Mouse (Mus musculus) forebrain, embryonic 13.5 days (tissue): ENCODE data around the gene Zfp663. TPM values are rescaled to one million over a fixed set of nuclear protein-coding genes. Genes with fewer than 3 reads are reported as not detected.

ENCODE experiments used
- ATAC-seq: fragments of 200-750 bp; cut with Nextera tagmentation; 2 replicates; pipeline ENCODE4 v1.8.0; 2017
- H3K27ac ChIP-seq: fragments of 300-500 bp; sonication (generic); 2 replicates; pipeline ENCODE4 v1.5.1; 2015; ENCODE audit warnings: inconsistent platforms, mild to moderate bottlenecking, moderate library complexity
- H3K27me3 ChIP-seq: fragments of 300-500 bp; sonication (generic); 2 replicates; pipeline ENCODE4 v1.6.1; 2015; ENCODE audit warnings: mild to moderate bottlenecking, inconsistent platforms
- H3K36me3 ChIP-seq: fragments of 300-500 bp; sonication (generic); 2 replicates; pipeline ENCODE4 v1.6.1; 2015; ENCODE audit warnings: mild to moderate bottlenecking, inconsistent platforms; ENCODE audit not compliant: poor library complexity, severe bottlenecking
- H3K4me1 ChIP-seq: fragments of 300-500 bp; sonication (generic); 2 replicates; pipeline ENCODE4 v1.6.1; 2015; ENCODE audit warnings: inconsistent platforms
- H3K4me2 ChIP-seq: fragments of 300-500 bp; sonication (generic); 2 replicates; pipeline ENCODE4 v1.6.1; 2015; ENCODE audit warnings: inconsistent platforms, mild to moderate bottlenecking, moderate library complexity
- H3K4me3 ChIP-seq: fragments of 300-500 bp; sonication (generic); 2 replicates; pipeline ENCODE4 v1.5.1; 2015; ENCODE audit warnings: mild to moderate bottlenecking, inconsistent platforms
- H3K9ac ChIP-seq: fragments of 300-500 bp; sonication (generic); 2 replicates; pipeline ENCODE4 v1.6.1; 2015; ENCODE audit warnings: mild to moderate bottlenecking, inconsistent platforms
- H3K9me3 ChIP-seq: fragments of 300-500 bp; sonication (generic); replicated peaks from 2 replicates; pipeline ENCODE4 v1.6.1; 2016; ENCODE audit warnings: inconsistent platforms
- WGBS: fragments of 180-500 bp; shearing (Covaris S2); methylation state at CpG from one replicate; pipeline ENCODE4 v1.1.7; 2015; 5-methylcytosine and 5-hydroxymethylcytosine counted together
- polyA plus RNA-seq: library from polyadenylated mRNA; unstranded; fragments of >200 nt; fragmentation: Nextera tagmentation; extraction: Ambion mirVana; gene quantifications from 2 replicates; pipeline ENCODE4 v1.2.1, GENCODE M21; 2015

The Zfp663 gene
- polyA plus RNA-seq, 1 experiment from 2014 or later, result 5.7 TPM

DNA sequence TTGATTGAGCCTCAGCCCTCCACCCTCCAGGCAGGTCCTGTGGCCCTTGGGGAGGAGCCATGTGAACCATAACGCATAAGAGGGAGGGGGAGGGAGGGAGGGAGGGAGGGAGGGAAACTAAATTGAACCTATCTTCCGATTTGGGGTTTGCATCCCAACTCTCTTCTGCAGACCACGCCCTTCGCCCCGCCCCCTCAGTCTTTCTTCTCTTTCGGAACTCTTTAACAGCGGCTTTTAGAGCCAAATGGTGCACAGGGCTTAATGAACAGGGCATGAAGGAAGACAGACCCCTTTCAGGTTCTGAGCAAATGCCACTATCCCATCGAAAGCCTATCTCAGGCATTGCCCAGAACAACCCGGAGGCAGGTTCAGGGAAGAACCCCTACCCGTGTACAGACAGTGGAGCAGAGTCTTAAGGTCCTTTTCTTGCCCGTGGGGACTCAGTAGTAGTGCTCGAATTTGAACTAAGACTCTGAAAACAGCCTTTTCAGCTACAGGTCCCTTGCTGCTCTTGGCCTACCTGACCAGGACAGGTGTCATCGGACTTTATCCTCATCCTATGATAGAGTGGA, 575 bp downstream of the Zfp663 start:
- H3K9ac ChIP-seq, result peak overlapping the region; percentile 83
- under 1% methylated on average over 13 of the region's 13 CpGs for WGBS
- H3K36me3 ChIP-seq, result no peaks in the 10 kb centered on the region
- H3K4me2 ChIP-seq, result peak overlapping the region; percentile 86
- H3K27ac ChIP-seq, result peak overlapping the region; percentile 81
- peak; percentile 52 for ATAC-seq
- no peaks in the 10 kb centered on the region for H3K27me3 ChIP-seq
- H3K4me3 ChIP-seq, result peak overlapping the region; percentile 54
- H3K9me3 ChIP-seq, result no peaks in the 10 kb centered on the region
- peaks cover 23% of the 10 kb centered on the region for H3K4me1 ChIP-seq

GRCm38 (mm10) chr2:165367047-165367520, 1.4 kb downstream of the Zfp663 start:
- Histone ChIP-seq H3K27ac (no peak overlapping the region), H3K9me3 (no peaks in the 10 kb centered on the region), H3K4me1 (peaks cover 21% of the 10 kb centered on the region), H3K27me3 (no peaks in the 10 kb centered on the region), H3K4me3 (no peak overlapping the region), H3K36me3 (no peaks in the 10 kb centered on the region), H3K4me2 (peak overlapping the region; percentile 86), H3K9ac (no peak overlapping the region)
- no peak for ATAC-seq
- 14% methylated on average over 5 of the region's 8 CpGs for WGBS

DNA sequence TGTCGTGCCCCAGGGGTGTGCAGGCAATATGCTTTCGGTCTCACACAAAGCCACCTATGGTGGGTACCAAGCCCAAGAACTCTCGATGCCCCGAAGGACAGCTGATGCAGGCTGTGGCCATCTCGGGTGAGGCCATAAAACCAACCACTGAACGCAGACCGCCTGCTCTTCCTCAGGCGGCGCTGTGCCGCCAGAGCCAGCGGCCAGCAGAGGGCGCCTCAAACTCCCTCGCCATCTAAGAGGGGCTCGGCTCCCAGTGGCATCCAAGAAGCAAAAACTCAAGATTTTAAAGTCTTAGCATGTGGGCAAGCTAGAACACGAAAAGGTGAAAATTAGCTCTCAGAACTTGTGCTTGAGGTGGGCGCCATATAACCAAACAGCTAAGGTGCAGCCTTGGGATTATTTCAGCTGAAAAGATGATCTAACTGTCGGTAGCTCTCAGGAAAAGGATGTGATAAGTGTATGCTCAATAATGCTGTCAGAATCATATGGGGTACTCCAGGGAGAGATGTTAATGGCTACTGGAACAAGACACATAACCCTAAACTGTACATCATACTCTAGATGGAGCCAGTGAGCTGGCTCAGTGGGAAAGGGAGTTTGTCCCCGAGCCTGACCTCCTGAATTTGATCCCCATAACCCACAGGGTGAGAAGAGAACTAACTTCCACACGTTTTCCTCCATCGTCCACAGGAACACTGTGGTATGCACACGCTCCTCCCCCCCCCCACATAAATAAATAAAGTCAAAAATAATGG, 4.0 kb downstream of the Zfp663 start:
- WGBS, result 15% methylated on average over 21 of the region's 21 CpGs
- Histone ChIP-seq H3K36me3 (no peaks in the 10 kb centered on the region), H3K4me2 (peak overlapping the region; percentile 36), H3K9me3 (no peaks in the 10 kb centered on the region), H3K9ac (no peak overlapping the region), H3K4me3 (no peak overlapping the region), H3K27ac (no peak overlapping the region), H3K27me3 (no peaks in the 10 kb centered on the region), H3K4me1 (peaks cover 21% of the 10 kb centered on the region)
- ATAC-seq, result peak; percentile 39; the same call in 1 of the 2 replicates

GRCm38 (mm10) chr2:165363282-165363681, 5.2 kb downstream of the Zfp663 start:
- Histone ChIP-seq H3K36me3 (no peaks in the 10 kb centered on the region), H3K4me1 (peaks cover 14% of the 10 kb centered on the region), H3K9ac (no peak overlapping the region), H3K4me3 (no peak overlapping the region), H3K27me3 (no peaks in the 10 kb centered on the region), H3K27ac (no peak overlapping the region), H3K4me2 (no peak overlapping the region), H3K9me3 (no peaks in the 10 kb centered on the region)
- WGBS, result 90% methylated on average over 6 of the region's 6 CpGs
- no peak for ATAC-seq

DNA sequence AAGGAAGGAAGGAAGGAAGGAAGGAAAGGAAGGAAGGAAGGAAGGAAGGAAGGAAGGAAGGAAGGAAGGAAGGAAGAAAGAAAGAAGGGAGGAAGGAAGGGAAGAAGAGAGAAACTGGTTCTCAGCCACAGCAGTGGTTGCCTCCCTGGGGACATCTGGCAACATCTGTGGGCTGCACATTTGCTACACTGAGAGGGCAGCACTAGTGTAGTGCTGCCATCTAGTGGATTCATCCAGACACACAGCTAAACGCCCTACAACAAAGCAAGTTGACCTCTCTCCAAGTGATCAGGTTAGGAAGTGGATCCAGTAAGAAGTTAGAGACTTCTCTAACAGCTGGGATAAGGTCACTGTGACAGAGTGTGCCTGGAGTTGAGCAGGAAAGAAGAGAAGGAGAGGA, 7.7 kb downstream of the Zfp663 start:
- H3K27ac ChIP-seq, result no peak overlapping the region
- peaks cover 1% of the 10 kb centered on the region; the same call in 1 of the 2 replicates for H3K36me3 ChIP-seq
- H3K27me3 ChIP-seq, result no peaks in the 10 kb centered on the region
- H3K9me3 ChIP-seq, result no peaks in the 10 kb centered on the region
- 0% methylated on average over 1 of the region's 1 CpGs for WGBS
- H3K4me1 ChIP-seq, result no peaks in the 10 kb centered on the region
- no peak overlapping the region for H3K9ac ChIP-seq
- no peak; the same call in 1 of the 2 replicates for ATAC-seq
- H3K4me2 ChIP-seq, result no peak overlapping the region
- no peak overlapping the region for H3K4me3 ChIP-seq

DNA sequence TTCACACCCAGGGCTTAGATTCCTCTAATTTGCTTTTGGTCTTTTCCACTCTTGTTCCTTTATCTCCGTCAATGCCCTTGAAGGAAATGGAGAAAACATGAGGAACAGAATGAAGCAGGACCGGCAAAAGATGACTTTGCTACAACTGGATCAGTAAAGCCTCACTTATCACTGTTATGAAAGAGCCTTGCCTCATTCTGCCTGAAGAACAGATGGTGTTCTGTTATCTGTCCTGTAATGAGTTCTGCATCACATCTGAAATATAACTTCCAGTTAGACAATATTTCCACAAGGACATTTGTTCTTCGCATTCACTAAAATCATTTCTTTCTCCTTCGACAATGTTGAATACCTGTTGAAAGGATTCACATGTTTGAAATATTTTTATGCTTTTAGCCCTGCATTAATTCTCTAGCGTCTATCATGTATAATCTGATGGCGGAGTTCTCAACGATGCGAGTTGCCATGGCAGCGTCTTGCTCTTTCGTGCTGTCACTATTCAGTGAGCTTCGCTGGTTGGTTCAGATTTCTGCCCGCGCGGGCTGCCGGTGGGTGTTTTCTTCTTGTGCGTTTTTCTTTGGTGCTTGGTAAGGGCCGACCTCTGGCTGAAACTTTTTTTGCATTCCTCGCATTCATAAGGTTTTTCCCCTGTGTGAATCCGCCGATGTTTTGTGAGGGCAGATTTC, 16.6 kb downstream of the Zfp663 start:
- peaks cover 29% of the 10 kb centered on the region for H3K36me3 ChIP-seq
- no peak for ATAC-seq
- no peak overlapping the region for H3K4me2 ChIP-seq
- no peak overlapping the region for H3K27ac ChIP-seq
- H3K9me3 ChIP-seq, result peaks cover 26% of the 10 kb centered on the region
- 92% methylated on average over 20 of the region's 20 CpGs for WGBS
- H3K9ac ChIP-seq, result no peak overlapping the region
- no peak overlapping the region for H3K4me3 ChIP-seq
- H3K4me1 ChIP-seq, result 0 out of 2 replicates have a peak, but pooled peaks cover 5% of the 10 kb centered on the region
- H3K27me3 ChIP-seq, result no peaks in the 10 kb centered on the region

DNA sequence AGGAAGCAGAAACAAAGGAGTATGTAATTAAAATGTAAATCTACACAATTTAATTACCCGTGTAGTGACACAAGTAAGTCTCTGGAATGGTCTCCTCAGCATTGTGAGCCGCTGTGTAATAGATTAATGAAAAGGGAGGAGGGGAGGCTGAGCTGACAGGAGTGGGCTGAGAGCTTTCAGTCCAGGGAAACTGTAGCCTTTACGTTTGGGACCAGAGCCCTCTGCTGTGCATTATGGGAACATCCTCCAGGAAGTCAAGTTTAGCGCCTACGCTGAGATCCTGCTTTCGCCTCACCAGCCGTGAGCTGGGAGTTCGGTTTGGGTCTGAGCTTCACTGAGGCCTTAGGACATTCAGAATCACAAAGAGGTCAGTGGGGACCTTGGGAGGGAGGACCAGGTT, 19.1 kb downstream of the Zfp663 start:
- H3K9me3 ChIP-seq, result peaks cover 26% of the 10 kb centered on the region
- H3K27ac ChIP-seq, result no peak overlapping the region
- H3K4me3 ChIP-seq, result no peak overlapping the region
- no peak overlapping the region for H3K9ac ChIP-seq
- WGBS, result 21% methylated on average over 8 of the region's 8 CpGs
- H3K4me2 ChIP-seq, result no peak overlapping the region
- 0 out of 2 replicates have a peak, but pooled peaks cover 5% of the 10 kb centered on the region for H3K4me1 ChIP-seq
- peaks cover 25% of the 10 kb centered on the region for H3K36me3 ChIP-seq
- ATAC-seq, result peak; percentile 74; the same call in 1 of the 2 replicates
- no peaks in the 10 kb centered on the region for H3K27me3 ChIP-seq

DNA sequence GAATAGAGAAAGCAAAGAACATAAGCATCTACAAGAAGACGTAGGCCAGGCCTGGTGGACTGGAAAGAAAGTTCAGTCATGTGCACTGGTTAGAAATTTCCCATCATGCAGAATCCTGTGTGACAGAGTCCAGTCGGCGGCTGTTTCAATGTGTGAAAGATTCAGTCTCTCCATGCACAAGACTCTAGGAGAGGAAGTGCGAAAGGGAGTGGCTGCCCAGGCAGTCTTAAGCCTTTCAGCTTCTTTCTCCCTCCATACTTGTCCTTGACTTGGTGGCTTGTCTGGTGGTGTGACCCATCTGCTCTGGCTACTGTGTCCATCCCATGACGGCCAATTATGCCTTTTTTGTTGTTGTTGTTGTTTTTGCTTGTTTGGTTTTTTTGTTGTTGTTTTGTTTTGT, 22.3 kb downstream of the Zfp663 start:
- Histone ChIP-seq H3K36me3 (no peaks in the 10 kb centered on the region), H3K4me1 (0 out of 2 replicates have a peak, but pooled peaks cover 5% of the 10 kb centered on the region), H3K4me2 (no peak overlapping the region), H3K27me3 (no peaks in the 10 kb centered on the region), H3K4me3 (no peak overlapping the region), H3K9me3 (no peaks in the 10 kb centered on the region), H3K27ac (no peak overlapping the region), H3K9ac (no peak overlapping the region)
- 96% methylated on average over 5 of the region's 5 CpGs for WGBS
- ATAC-seq, result no peak

DNA sequence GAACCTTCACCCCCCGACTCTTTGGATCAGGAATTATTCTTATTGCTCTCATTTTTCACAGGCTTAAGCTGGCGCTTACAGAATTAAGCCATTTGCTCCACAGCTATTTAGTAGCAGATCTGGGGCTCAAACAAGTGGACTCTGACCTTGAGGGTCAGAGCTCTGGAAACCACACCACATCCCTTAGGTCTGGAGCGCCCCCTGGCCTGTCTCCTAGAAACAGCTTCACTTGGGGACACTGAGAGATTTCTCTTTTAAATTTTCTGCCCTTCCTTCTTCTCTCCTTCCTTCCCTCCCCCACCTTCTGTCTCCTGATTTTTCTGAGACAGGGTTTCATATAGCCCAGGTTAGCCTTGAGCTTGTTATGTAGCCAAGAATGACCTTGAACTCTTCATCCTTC, 31.3 kb downstream of the Zfp663 start:
- Histone ChIP-seq H3K4me3 (no peak overlapping the region), H3K27me3 (0 out of 2 replicates have a peak, but pooled peaks cover 5% of the 10 kb centered on the region), H3K36me3 (no peaks in the 10 kb centered on the region), H3K9me3 (no peaks in the 10 kb centered on the region), H3K27ac (no peak overlapping the region), H3K4me2 (no peak overlapping the region), H3K4me1 (peaks cover 5% of the 10 kb centered on the region), H3K9ac (no peak overlapping the region)
- ATAC-seq, result no peak
- WGBS, result 27% methylated on average over 3 of the region's 3 CpGs

DNA sequence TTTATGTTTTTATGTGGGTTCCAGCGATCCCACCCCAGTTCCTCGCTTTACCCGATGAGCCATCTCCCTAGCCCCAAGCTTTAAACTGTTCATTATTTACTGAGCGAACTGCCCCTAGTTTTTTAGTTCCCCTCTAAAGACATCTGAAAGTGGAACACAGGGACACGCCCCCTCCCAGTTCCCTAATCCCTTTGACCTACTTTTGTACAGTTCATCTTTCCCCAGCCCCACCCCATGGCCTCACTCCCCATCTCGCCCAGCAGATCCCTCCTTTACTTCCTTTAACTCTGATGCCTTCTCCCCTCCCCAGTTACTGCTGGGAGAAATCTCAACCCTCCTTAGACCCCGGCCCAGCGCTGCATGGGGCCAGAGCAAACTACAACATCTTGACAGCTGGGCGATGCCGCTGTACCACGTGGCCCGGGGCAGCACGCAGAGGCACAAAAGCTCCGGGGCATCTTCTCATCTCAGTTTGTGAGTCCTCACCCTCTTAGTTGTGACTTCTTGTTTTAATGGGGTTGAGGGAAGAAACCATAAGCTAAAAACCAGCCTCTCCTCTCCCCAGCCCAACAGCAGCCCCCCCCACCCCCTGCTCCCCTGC, 35.8 kb downstream of the Zfp663 start:
- ATAC-seq, result no peak
- Histone ChIP-seq H3K9me3 (no peaks in the 10 kb centered on the region), H3K27me3 (0 out of 2 replicates have a peak, but pooled peaks cover 2% of the 10 kb centered on the region), H3K9ac (no peak overlapping the region), H3K4me2 (no peak overlapping the region), H3K36me3 (no peaks in the 10 kb centered on the region), H3K4me1 (peaks cover 8% of the 10 kb centered on the region), H3K27ac (no peak overlapping the region), H3K4me3 (no peak overlapping the region)
- 46% methylated on average over 14 of the region's 14 CpGs for WGBS

DNA sequence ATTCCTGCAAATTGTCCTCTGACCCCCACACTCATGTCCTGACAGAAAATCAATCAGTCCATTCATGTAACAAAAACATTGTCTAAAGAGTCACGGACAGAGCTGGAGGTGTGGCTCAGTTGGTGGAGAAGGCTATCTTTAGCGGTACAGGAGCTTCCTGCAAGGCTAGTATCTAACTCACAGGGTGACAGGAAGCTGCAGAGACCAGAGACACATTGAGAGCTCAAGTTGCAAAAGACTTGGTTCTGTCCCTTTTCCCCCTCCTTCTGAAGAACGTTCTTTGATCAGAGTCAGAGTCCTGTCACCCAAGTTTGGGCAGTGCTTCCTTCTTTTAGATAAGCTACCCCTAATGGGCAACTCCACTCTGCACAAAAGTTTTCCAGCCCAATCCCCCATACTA, 38.8 kb downstream of the Zfp663 start:
- H3K36me3 ChIP-seq, result no peaks in the 10 kb centered on the region
- H3K27ac ChIP-seq, result no peak overlapping the region
- no peaks in the 10 kb centered on the region for H3K9me3 ChIP-seq
- no peak overlapping the region for H3K4me2 ChIP-seq
- H3K4me1 ChIP-seq, result peaks cover 29% of the 10 kb centered on the region
- no peaks in the 10 kb centered on the region for H3K27me3 ChIP-seq
- WGBS, result 76% methylated on average over 3 of the region's 3 CpGs
- no peak overlapping the region for H3K9ac ChIP-seq
- ATAC-seq, result no peak
- H3K4me3 ChIP-seq, result no peak overlapping the region

DNA sequence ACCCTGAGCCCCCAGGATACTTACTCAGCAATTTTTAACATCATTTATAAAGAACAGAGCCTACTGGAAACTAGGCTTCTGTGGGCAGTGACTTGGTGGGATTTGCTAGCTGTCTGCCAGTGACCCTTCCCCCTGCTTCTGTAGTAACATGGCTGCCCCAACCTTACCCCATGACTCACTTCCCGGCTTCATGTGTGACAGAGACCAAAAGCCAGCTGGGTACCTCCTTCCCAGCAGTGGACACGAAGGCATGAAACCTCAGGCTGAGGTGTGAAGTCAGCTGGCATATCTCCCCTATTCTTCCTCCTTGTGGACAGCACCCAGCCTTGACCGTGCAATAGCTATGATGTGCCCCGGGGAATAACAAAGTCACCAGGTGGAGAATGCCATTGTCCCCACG, 39.8 kb downstream of the Zfp663 start:
- no peak overlapping the region for H3K4me3 ChIP-seq
- H3K9me3 ChIP-seq, result no peaks in the 10 kb centered on the region
- no peaks in the 10 kb centered on the region for H3K36me3 ChIP-seq
- no peak overlapping the region for H3K4me2 ChIP-seq
- H3K4me1 ChIP-seq, result peaks cover 38% of the 10 kb centered on the region
- H3K27ac ChIP-seq, result no peak overlapping the region
- H3K27me3 ChIP-seq, result no peaks in the 10 kb centered on the region
- WGBS, result 83% methylated on average over 5 of the region's 5 CpGs
- no peak overlapping the region for H3K9ac ChIP-seq
- no peak for ATAC-seq
